Mouse (Mus musculus) left cerebral cortex, adult 9 months (tissue): ENCODE measurements at regions not wholly inside any gene's neighbourhood (a gene's known extent, or its start where the extent isn't known, plus 50 kb on each side); places are given as distances from the start of the nearest gene placed in this dataset.
A peak's percentile ranks its signal among the peaks of the same experiment; 100 is the strongest.
"Not testable (repeated sequence)": the region's sequence is repeated elsewhere in the genome, so short reads cannot be mapped to it uniquely, and the experiment has no call there.

Experiments used
- DNase-seq, 2 experiments: peaks; one replicate each; pipeline ENCODE4 v3.0.0; 2022; ENCODE audit warnings: low spot score in 2 of 2

- DNase-seq: not testable (repeated sequence)
Measured at GRCm38 (mm10) chr5:55677811-55678210, 1679.5 kb downstream of the Stim2 start.

DNA sequence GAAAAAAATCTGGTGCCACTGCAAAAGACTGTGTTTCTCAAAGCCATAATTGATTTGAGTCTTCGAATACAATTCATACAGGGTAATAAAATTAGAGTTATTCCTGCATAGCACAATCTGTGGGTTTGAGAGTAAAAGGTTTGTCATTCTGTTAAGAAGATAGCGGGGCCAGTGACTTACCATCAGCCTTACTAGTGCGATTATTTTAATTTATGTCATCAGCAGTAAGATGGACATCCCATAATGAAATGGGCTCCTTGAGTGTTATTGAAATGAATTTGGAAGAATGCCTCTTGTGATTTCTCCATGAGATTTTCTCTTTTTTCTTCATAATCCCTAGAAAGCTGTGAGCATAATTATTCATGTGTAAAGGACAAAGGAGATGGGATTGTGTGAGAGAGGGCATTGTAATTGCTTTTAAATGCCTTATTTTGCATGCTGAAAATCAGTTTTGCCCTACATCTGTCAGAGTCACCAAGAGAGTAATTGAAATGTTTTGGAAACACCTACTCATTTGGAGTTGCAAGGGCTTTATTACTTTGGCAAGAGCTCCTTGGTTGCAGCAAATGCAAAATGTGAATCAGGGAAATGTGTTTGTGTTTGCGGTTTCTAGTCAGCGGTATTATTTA, 1692.9 kb downstream of the Stim2 start:
- no peak for DNase-seq

DNA sequence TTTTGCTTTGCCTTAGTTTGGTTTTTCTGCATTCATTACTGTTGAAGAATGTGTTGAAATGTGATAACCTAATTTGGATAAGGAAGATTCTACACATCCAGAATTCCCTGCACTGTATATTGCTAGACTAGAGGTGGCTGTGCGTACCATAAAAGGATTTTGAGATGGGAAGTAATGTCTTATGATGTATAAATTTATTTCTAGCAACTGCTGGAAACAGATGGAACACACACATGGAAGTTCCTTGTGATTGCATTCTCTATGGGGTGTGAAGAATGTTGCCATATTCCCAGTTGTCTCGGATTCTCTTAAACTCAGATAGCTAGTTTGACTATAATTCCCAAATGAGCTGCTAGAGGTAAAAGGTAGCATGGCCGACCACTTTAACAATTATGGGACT, 1706.2 kb downstream of the Stim2 start:
- peak; percentile 6 to 15 for DNase-seq

DNA sequence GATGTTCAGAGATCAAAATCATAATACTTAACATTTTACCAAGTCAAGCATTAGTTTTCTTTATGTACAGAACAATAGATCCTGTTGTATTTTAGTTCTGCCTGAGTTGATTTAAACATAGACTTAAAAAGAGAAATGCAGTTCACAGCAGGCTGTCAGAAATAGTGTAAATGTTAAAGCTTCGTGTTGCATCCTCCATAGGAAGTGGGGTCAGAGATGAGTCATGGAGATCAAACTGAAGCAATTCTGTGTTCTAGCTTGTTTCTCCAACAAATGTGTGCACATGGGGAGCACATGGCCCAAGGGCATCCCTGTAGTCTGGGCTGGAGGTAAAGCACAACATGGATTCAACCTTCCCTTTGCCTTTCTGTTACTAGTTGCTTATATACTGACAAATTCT, 1713.5 kb downstream of the Stim2 start:
- DNase-seq: no peak

GRCm38 (mm10) chr5:55735143-55735542, 1736.8 kb downstream of the Stim2 start:
- no peak for DNase-seq

DNA sequence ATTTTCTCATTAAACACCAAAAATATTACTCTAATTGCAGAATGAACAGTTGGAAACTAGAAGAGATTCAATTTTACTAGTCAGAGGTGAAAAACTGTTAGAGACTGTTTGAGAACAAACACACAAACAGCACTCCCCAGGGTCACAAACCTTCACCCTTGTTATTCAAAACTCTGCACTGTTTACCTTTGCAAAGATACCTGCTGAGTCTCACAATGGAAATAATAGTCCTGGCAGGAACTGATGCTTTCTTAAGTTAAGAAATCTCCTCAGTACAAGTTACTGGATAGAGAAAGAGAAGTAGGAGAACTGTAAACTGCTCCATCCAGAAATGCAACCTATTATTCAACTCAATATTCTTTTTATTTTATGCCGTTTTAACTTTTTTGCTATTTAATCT, 1763.5 kb downstream of the Stim2 start:
- no peak for DNase-seq

DNA sequence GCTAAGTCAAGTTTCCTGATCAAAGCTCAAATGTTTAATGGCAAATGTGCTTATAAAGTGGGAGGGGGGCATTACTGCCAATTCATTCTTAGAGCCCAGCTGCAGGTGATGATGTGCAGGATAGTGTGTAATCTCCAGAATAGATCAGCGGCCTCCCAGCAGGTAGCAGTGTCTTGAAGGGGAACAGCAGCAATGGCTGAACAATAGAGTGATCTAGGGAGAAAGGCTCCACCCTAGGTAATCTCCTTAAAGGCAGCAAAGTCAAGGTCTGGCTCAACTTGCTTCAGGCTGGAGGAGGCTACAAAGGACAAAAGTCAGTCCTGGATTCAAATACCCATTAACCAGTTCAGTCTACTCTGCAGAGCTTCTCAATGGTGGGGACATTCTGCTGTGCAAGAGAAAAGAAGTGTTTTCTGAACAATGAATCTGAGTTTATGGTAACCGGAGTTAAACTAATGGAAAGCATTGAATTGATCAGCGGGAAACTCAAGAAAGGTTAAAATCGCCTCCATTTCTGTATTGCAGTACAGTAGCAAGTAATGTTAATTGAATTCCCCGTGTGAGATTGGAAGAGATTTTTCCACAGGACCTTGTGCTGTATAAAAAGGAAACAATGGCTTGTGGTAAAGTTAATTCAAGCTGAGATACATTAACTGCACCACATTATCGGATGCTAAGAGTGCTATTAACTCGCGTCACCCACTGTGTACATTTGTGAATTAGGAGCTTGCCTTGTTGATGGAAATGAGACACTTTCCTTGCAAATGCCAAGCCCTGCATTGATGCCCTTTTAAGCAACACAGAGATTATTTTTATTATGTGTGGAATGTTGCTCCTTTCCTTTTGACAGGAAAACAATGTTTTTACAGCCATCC, 1793.7 kb downstream of the Stim2 start:
- DNase-seq: no peak

DNA sequence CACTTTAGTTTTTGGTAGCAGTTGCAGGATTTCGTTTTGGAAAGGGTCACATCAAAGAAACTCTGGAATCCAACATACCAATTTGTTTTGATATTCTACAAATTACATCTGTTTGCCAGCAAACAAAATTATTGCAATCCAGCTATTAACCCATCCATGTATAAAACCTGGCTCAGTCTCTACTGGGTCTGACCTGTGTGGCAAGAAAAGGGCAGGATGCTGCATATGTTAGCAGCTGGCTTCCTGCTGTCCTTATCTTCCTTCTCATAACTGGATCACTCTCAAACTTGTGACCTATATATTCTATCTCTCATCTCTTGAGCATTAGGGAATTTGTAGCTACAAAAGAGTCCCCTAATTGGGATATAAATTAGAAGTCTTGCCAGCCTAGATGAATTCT, 1794.4 kb downstream of the Stim2 start:
- DNase-seq: no peak
